In genomic region chr19:3681310-3681934, GRCm38 (mm10) we compare ENCODE assay signal across 9 mouse cellular contexts. TPM values are rescaled to one million over a fixed set of nuclear protein-coding genes. Genes with fewer than 3 reads are reported as not detected.
DNase-seq lines count a peak whose midpoint lies in the region; ATAC-seq lines count a peak whose summit lies in the region.
"Had no signal": no experiment of that assay in that cellular context is flagged by ENCODE, and none has a peak within 500 bp of the region (broad histone marks: within the 10 kb centered on the region; RNA-seq: fewer than 3 reads in every experiment).

No protein-coding gene starts in this region.

- peak overlapping the region; percentile 37 for H3K4me2 ChIP-seq in embryonic facial prominence, embryonic 14.5 days (ENCODE audit: low read depth, low read length)
- H3K4me2 ChIP-seq in heart, embryonic 15.5 days = peak overlapping the region; percentile 44

- DNase-seq in urinary bladder, adult 2 months (ENCODE audit: low spot score) = peak; percentile 48
- DNase-seq in urinary bladder, postnatal 10 days (ENCODE audit: low spot score) = no peak
- peak; percentile 93 for DNase-seq in embryonic facial prominence, embryonic 14.5 days (ENCODE audit: low spot score)
- DNase-seq in kidney, postnatal 10 days = peak; percentile 93
- DNase-seq in lung, postnatal 25 days (ENCODE audit: low spot score) = peak; percentile 81
- DNase-seq in urinary bladder, postnatal 25 days (ENCODE audit: low spot score) = peak; percentile 61
- no peak for DNase-seq in embryo, embryonic 9.5 days (ENCODE audit: extremely low spot score)

- H3K4me3 ChIP-seq in embryonic facial prominence, embryonic 14.5 days (ENCODE audit: low read depth, low read length) = no peak overlapping the region; the same call in 1 of the 2 replicates
- 0 out of 2 replicates have a peak overlapping the region, but pooled peaks have one; percentile 6 for H3K4me3 ChIP-seq in heart, embryonic 15.5 days
- H3K4me3 ChIP-seq: megakaryocyte, embryonic 14.5 days had no signal

- H3K27ac ChIP-seq in embryonic facial prominence, embryonic 14.5 days (replicated peaks; ENCODE audit: low read depth, low read length) = peak overlapping the region; percentile 76
- H3K27ac ChIP-seq in heart, embryonic 15.5 days = peak overlapping the region; percentile 82

- H3K36me3 ChIP-seq in embryonic facial prominence, embryonic 14.5 days (ENCODE audit: control insufficient read depth, insufficient read depth, low read length) = no peaks in the 10 kb centered on the region
- H3K36me3 ChIP-seq in heart, embryonic 15.5 days = no peaks in the 10 kb centered on the region

- no peaks in the 10 kb centered on the region for H3K9me3 ChIP-seq in embryonic facial prominence, embryonic 14.5 days (ENCODE audit: control insufficient read depth, low read length)
- no peaks in the 10 kb centered on the region for H3K9me3 ChIP-seq in heart, embryonic 15.5 days (replicated peaks)
- H3K9me3 ChIP-seq: megakaryocyte, embryonic 14.5 days had no signal

- WGBS in embryonic facial prominence, embryonic 14.5 days = 18% methylated on average over 12 of the region's 13 CpGs
- 20% methylated on average over 13 of the region's 13 CpGs for WGBS in heart, embryonic 15.5 days

- H3K27me3 ChIP-seq in embryonic facial prominence, embryonic 14.5 days (replicated peaks; ENCODE audit: control insufficient read depth, insufficient read depth, low read length) = no peaks in the 10 kb centered on the region
- no peaks in the 10 kb centered on the region for H3K27me3 ChIP-seq in heart, embryonic 15.5 days

- 0 out of 2 replicates have a peak overlapping the region, but pooled peaks have one; percentile 41 for H3K9ac ChIP-seq in embryonic facial prominence, embryonic 14.5 days (ENCODE audit: low read depth, low read length)
- H3K9ac ChIP-seq in heart, embryonic 15.5 days = no peak overlapping the region

- peaks cover 40% of the 10 kb centered on the region for H3K4me1 ChIP-seq in embryonic facial prominence, embryonic 14.5 days (ENCODE audit: control insufficient read depth, insufficient read depth, low read length)
- H3K4me1 ChIP-seq in heart, embryonic 15.5 days (replicated peaks) = peaks cover 51% of the 10 kb centered on the region

- ATAC-seq in embryonic facial prominence, embryonic 14.5 days (ENCODE audit: low read depth) = peak; percentile 79
- peak; percentile 76 for ATAC-seq in heart, embryonic 15.5 days (replicated peaks; ENCODE audit: insufficient number of reproducible peaks, insufficient read depth, low FRiP score, low read depth)

RNA-seq across cellular contexts. Expression of gene Lrp5, which starts 4.9 kb away (rescaled TPM):
- polyA plus RNA-seq in urinary bladder, adult 2 months (2012; rRNA removed) = 7.3 and 18.1 TPM in 2 replicates
- polyA plus RNA-seq in embryonic facial prominence, embryonic 14.5 days (2014; fragmentation: Nextera tagmentation; extraction: Ambion mirVana) = 10.1 and 10.6 TPM in 2 replicates
- polyA plus RNA-seq in heart, embryonic 15.5 days (2015; fragmentation: Nextera tagmentation; extraction: Ambion mirVana) = 3.0 and 4.3 TPM in 2 replicates

RNA-seq across cellular contexts. Expression of gene 1810055G02Rik, which starts 26.7 kb away (rescaled TPM):
- polyA plus RNA-seq in urinary bladder, adult 2 months (2012; rRNA removed) = 41.8 and 42.9 TPM in 2 replicates
- polyA plus RNA-seq in embryonic facial prominence, embryonic 14.5 days (2014; fragmentation: Nextera tagmentation; extraction: Ambion mirVana) = 59.2 and 61.4 TPM in 2 replicates
- 15.9 and 26.6 TPM in 2 replicates for polyA plus RNA-seq in heart, embryonic 15.5 days (2015; fragmentation: Nextera tagmentation; extraction: Ambion mirVana)

Comparison
In these comparisons a context has a peak if more than half of its experiments do, and no peak if none do; other contexts are left out.
1. DNase-seq: peak in urinary bladder, adult 2 months (single experiment), embryonic facial prominence, embryonic 14.5 days (single experiment), kidney, postnatal 10 days (single experiment), lung, postnatal 25 days (single experiment) and urinary bladder, postnatal 25 days (single experiment); none in urinary bladder, postnatal 10 days (single experiment) and embryo, embryonic 9.5 days (single experiment).